Mouse (Mus musculus) ES-E14 (cell line): ENCODE measurements at regions not wholly inside any gene's neighbourhood (a gene's known extent, or its start where the extent isn't known, plus 50 kb on each side); places are given as distances from the start of the nearest gene placed in this dataset.

ENCODE experiments used
- DNase-seq: peaks from one replicate; pipeline ENCODE4 v3.0.0-alpha.2; 2013; ENCODE audit warnings: low read depth, low spot score
- H3K27ac ChIP-seq: 2 replicates; pipeline ENCODE4 v1.5.1; 2012; ENCODE audit warnings: low read depth, mild to moderate bottlenecking, low read length, moderate library complexity, mixed read lengths; ENCODE audit not compliant: poor library complexity, insufficient read depth, severe bottlenecking
- H3K36me3 ChIP-seq: 2 replicates; pipeline ENCODE4 v1.6.1; 2012; ENCODE audit warnings: mild to moderate bottlenecking, low read length, moderate library complexity, mixed read lengths; ENCODE audit not compliant: control insufficient read depth, poor library complexity, insufficient read depth, severe bottlenecking
- H3K4me1 ChIP-seq, 2 experiments: fragments of 150-350 bp in 1 of 2; sonication (generic) in 1 of 2; 2 replicates each; pipeline ENCODE4 v1.6.1; 2012; ENCODE audit warnings: low read length in 2 of 2, mild to moderate bottlenecking in 1 of 2, mixed read lengths in 1 of 2; ENCODE audit not compliant: control insufficient read depth in 2 of 2, insufficient read depth in 2 of 2, poor library complexity in 1 of 2
- H3K4me3 ChIP-seq, 2 experiments: fragments of 150-350 bp in 1 of 2; sonication (generic) in 1 of 2; 2 replicates each; pipeline ENCODE4 v1.5.1; 2012; ENCODE audit warnings: low read length in 2 of 2, low read depth in 1 of 2, mild to moderate bottlenecking in 1 of 2, mixed read lengths in 1 of 2; ENCODE audit not compliant: insufficient read depth in 1 of 2, poor library complexity in 1 of 2, severe bottlenecking in 1 of 2
- H3K9ac ChIP-seq: 2 replicates; pipeline ENCODE4 v1.6.1; 2012; ENCODE audit warnings: low read depth, mild to moderate bottlenecking, low read length, mixed read lengths; ENCODE audit not compliant: poor library complexity, insufficient read depth, severe bottlenecking
- H3K9me3 ChIP-seq: fragments of 150-350 bp; sonication (generic); 2 replicates; pipeline ENCODE4 v1.6.1; 2012; ENCODE audit warnings: low read depth, mild to moderate bottlenecking, low read length; ENCODE audit not compliant: control insufficient read depth, insufficient read depth
- CHD2 ChIP-seq: IDR thresholded peaks from 2 replicates; pipeline ENCODE4 v1.6.1; 2014; ENCODE audit warnings: mild to moderate bottlenecking, low read depth, low read length, inconsistent platforms
- HCFC1 ChIP-seq: IDR thresholded peaks from 2 replicates; pipeline ENCODE4 v1.6.1; 2012; ENCODE audit warnings: low read length, inconsistent platforms, borderline replicate concordance; ENCODE audit not compliant: insufficient read depth
- MAFK ChIP-seq: IDR thresholded peaks from 2 replicates; pipeline ENCODE4 v1.6.1; 2014; ENCODE audit warnings: mild to moderate bottlenecking, low read depth, low read length, inconsistent platforms; ENCODE audit not compliant: insufficient read depth
- ZC3H11A ChIP-seq: IDR thresholded peaks from 2 replicates; pipeline ENCODE4 v1.6.1; 2012; ENCODE audit warnings: low read depth, mild to moderate bottlenecking, inconsistent platforms, low read length, borderline replicate concordance
- ZNF384 ChIP-seq: IDR thresholded peaks from 2 replicates; pipeline ENCODE4 v1.6.1; 2012; ENCODE audit warnings: low read depth, low read length, inconsistent platforms
- in situ Hi-C, 2 experiments: fragments of 600-800 bp; cut with MboI; formaldehyde crosslinking; loops; one replicate each; pipeline ENCODE4 v1.15.1; 2025; ENCODE audit warnings: low sequenced_read_pairs in 2 of 2, inconsistent platforms in 1 of 2; ENCODE audit not compliant: unreplicated experiment in 2 of 2

GRCm38 (mm10) chr1:72005550-72005949, 206.6 kb downstream of the Mreg start:
- in situ Hi-C loops: no loop called here
- H3K9ac ChIP-seq: no peak overlapping the region
- TF ChIP-seq MAFK (no peak), CHD2 (no peak), ZNF384 (no peak), HCFC1 (no peak), ZC3H11A (no peak)
- H3K4me3 ChIP-seq: no peak overlapping the region
- no peaks in the 10 kb centered on the region for H3K36me3 ChIP-seq
- DNase-seq: no peak
- H3K27ac ChIP-seq: no peak overlapping the region
- no peaks in the 10 kb centered on the region for H3K4me1 ChIP-seq
- no peaks in the 10 kb centered on the region for H3K9me3 ChIP-seq

- Histone ChIP-seq H3K9me3 (no peaks in the 10 kb centered on the region), H3K36me3 (no peaks in the 10 kb centered on the region), H3K9ac (no peak overlapping the region), H3K4me3 (no peak overlapping the region), H3K27ac (no peak overlapping the region), H3K4me1 (no peaks in the 10 kb centered on the region)
- TF ChIP-seq CHD2 (no peak), ZNF384 (no peak), MAFK (no peak), ZC3H11A (no peak), HCFC1 (no peak)
- no peak for DNase-seq
- in situ Hi-C loops: no loop called here
Observed at GRCm38 (mm10) chr1:72003424-72004278, 208.5 kb downstream of the Mreg start.

GRCm38 (mm10) chr1:72002471-72003116, 209.5 kb downstream of the Mreg start:
- H3K4me3 ChIP-seq: no peak overlapping the region
- H3K9me3 ChIP-seq: no peaks in the 10 kb centered on the region
- no peak for DNase-seq
- in situ Hi-C loops: no loop called here
- TF ChIP-seq MAFK (no peak), CHD2 (no peak)
- H3K27ac ChIP-seq: no peak overlapping the region
- H3K4me1 ChIP-seq: no peaks in the 10 kb centered on the region
- H3K36me3 ChIP-seq: no peaks in the 10 kb centered on the region
- H3K9ac ChIP-seq: no peak overlapping the region

- Histone ChIP-seq H3K36me3 (no peaks in the 10 kb centered on the region), H3K4me3 (no peak overlapping the region), H3K4me1 (no peaks in the 10 kb centered on the region), H3K9ac (no peak overlapping the region), H3K27ac (no peak overlapping the region), H3K9me3 (no peaks in the 10 kb centered on the region)
- in situ Hi-C loops: no loop called here
- no peak for DNase-seq
- TF ChIP-seq CHD2 (no peak), ZNF384 (no peak), HCFC1 (no peak), MAFK (no peak), ZC3H11A (no peak)
Observed at GRCm38 (mm10) chr1:72000741-72001140, 211.4 kb downstream of the Mreg start.

GRCm38 (mm10) chr1:71996828-71997227, 215.3 kb downstream of the Mreg start:
- Histone ChIP-seq H3K9ac (no peak overlapping the region), H3K27ac (no peak overlapping the region), H3K4me3 (no peak overlapping the region), H3K9me3 (no peaks in the 10 kb centered on the region), H3K36me3 (no peaks in the 10 kb centered on the region), H3K4me1 (no peaks in the 10 kb centered on the region)
- TF ChIP-seq MAFK (no peak), HCFC1 (no peak)
- in situ Hi-C loops: no loop called here
- no peak for DNase-seq
